Mouse (Mus musculus) lung, postnatal 0 days (tissue): ENCODE results near the gene Lsm11. TPM values are rescaled to one million over a fixed set of nuclear protein-coding genes. Genes with fewer than 3 reads are reported as not detected.

ENCODE experiments used
- ATAC-seq: fragments of 200-750 bp; cut with Nextera tagmentation; 2 replicates; pipeline ENCODE4 v1.8.0; 2017; ENCODE audit warnings: moderate library complexity
- DNase-seq: peaks from one replicate; pipeline ENCODE4 v3.0.0-alpha.2; 2016; ENCODE audit warnings: low spot score
- H3K27ac ChIP-seq: fragments of 300-500 bp; sonication (generic); 2 replicates; pipeline ENCODE4 v1.5.1; 2014; ENCODE audit warnings: antibody characterized with exemption, mild to moderate bottlenecking, low read length, mixed read lengths
- H3K27me3 ChIP-seq: fragments of 300-500 bp; sonication (generic); replicated peaks from 2 replicates; pipeline ENCODE4 v1.6.1; 2014; ENCODE audit warnings: low read length, mixed read lengths; ENCODE audit not compliant: insufficient read depth
- H3K36me3 ChIP-seq: fragments of 300-500 bp; sonication (generic); 2 replicates; pipeline ENCODE4 v1.6.1; 2014; ENCODE audit warnings: low read length, mixed read lengths; ENCODE audit not compliant: insufficient read depth
- H3K4me1 ChIP-seq: fragments of 300-500 bp; sonication (generic); 2 replicates; pipeline ENCODE4 v1.6.1; 2014; ENCODE audit warnings: antibody characterized with exemption, low read depth, low read length, mixed read lengths; ENCODE audit not compliant: insufficient read depth
- H3K4me2 ChIP-seq: fragments of 300-500 bp; sonication (generic); replicated peaks from 2 replicates; pipeline ENCODE4 v1.6.1; 2014; ENCODE audit warnings: low read depth, mild to moderate bottlenecking, low read length, moderate library complexity, mixed read lengths
- H3K4me3 ChIP-seq: fragments of 300-500 bp; sonication (generic); 2 replicates; pipeline ENCODE4 v1.5.1; 2014; ENCODE audit warnings: low read depth, low read length
- H3K9ac ChIP-seq: fragments of 300-500 bp; sonication (generic); replicated peaks from 2 replicates; pipeline ENCODE4 v1.6.1; 2014; ENCODE audit warnings: low read depth, mild to moderate bottlenecking
- H3K9me3 ChIP-seq: fragments of 300-500 bp; sonication (generic); 2 replicates; pipeline ENCODE4 v1.6.1; 2016; ENCODE audit warnings: low read length, mixed read lengths
- CTCF ChIP-seq: IDR thresholded peaks from 2 replicates; pipeline ENCODE4 v1.5.1; 2016; ENCODE audit warnings: antibody characterized with exemption, mild to moderate bottlenecking
- EP300 ChIP-seq: IDR thresholded peaks from 2 replicates; pipeline ENCODE4 v1.6.1; 2016; ENCODE audit warnings: antibody characterized with exemption, mild to moderate bottlenecking, control low read depth
- WGBS: fragments of 180-500 bp; shearing (Covaris S2); extraction: QIAGEN DNeasy Blood & Tissue Kit; methylation state at CpG from one replicate; pipeline ENCODE4 v1.1.7; 2014; 5-methylcytosine and 5-hydroxymethylcytosine counted together
- polyA plus RNA-seq: library from polyadenylated mRNA; unstranded; fragments of >200 nt; fragmentation: Nextera tagmentation; extraction: Ambion mirVana; gene quantifications from 2 replicates; pipeline ENCODE4 v1.2.1, GENCODE M21; 2015

Lsm11 gene
- polyA plus RNA-seq, 1 experiment from 2014 or later: 3.2 TPM

DNA sequence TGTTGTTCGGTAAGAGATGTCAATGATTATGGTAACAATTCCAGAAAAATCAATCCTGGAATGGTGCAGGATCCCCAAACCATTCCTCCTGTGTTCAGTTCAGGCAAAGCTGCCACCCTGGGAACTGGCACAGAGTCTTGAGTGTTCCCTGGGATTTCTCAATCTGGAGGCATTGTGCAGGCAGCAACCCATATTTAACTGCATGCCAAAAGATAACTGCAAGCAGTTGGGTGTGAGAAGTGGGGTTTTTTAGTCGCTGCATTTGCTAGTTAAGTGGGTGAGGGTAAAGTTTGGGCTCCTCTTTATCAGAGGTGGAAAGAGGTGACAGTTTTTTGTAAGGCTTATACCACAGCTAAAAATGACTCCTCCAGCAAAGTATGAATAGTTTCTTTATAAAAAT lies 2.8 kb upstream of the Lsm11 start:
- Histone ChIP-seq H3K9ac (no peak overlapping the region), H3K9me3 (no peaks in the 10 kb centered on the region), H3K27me3 (no peaks in the 10 kb centered on the region), H3K27ac (no peak overlapping the region), H3K4me1 (no peaks in the 10 kb centered on the region), H3K4me3 (no peak overlapping the region), H3K36me3 (peaks cover 4% of the 10 kb centered on the region; the same call in 1 of the 2 replicates), H3K4me2 (no peak overlapping the region)
- WGBS: 73% methylated on average over 2 of the region's 2 CpGs
- ATAC-seq (no peak), DNase-seq (no peak)
- TF ChIP-seq CTCF (no peak), EP300 (no peak)

DNA sequence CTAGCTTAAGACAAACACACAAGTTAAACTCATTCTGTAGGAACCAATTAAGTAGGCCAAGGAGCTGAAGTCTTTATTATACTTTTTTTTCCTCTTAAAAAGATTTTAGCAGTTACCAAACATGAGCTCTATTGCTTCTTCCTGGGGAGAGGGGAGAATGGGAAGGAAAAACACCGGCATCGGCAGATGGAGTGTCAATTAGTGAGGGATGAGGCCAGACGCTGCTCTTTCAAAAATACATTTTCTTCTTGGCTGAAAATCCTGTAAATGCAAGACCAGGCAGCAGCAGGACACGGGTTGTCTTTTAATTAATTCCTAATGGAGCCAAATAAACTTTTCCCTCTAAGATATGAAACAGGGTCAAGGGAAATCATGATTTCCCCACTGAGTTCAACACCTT lies 2.1 kb upstream of the Lsm11 start:
- Histone ChIP-seq H3K36me3 (peaks cover 4% of the 10 kb centered on the region; the same call in 1 of the 2 replicates), H3K4me2 (no peak overlapping the region), H3K27ac (no peak overlapping the region), H3K4me3 (no peak overlapping the region), H3K4me1 (no peaks in the 10 kb centered on the region), H3K9me3 (no peaks in the 10 kb centered on the region), H3K27me3 (no peaks in the 10 kb centered on the region), H3K9ac (no peak overlapping the region)
- DNase-seq (no peak), ATAC-seq (no peak)
- WGBS: 71% methylated on average over 4 of the region's 4 CpGs
- TF ChIP-seq EP300: no peak
- TF ChIP-seq CTCF: no peak

DNA sequence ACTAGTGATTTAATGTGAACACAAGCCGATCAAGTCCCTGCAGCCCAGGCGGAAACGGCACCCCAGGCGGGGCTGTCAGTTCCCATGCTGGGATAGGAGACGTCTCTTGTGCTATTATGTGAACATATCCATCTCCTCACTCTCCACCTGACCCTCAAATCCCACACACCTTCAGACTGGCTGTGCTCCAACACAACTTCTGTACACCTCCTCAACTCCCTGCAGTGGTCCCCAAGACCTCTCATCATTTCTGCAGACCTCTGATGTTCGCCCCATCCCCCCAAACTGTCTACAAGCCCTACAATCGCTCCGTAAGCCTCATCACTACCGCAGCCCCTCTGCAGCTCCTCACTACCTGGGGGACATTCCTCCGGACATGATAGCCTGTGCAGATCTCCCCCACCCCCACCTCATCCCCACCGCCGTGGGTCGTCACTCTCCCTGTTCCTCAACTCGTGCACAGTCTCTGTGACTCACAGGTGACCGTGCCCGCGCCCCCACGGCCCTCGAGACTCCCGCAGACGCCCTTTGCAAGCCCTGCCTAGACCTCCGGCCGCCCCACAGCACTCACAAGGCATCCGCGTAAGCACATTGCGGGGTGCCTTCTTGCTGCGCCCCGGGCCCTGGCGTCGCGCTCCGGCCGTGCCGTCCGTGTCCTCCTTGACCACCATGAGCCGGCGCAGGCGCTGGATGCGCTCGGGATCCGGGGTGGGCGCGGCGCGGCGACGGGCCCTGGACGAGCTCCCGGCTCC lies 668 bp downstream of the Lsm11 start:
- DNase-seq (peak; percentile 17), ATAC-seq (no peak; the same call in none of the 2 replicates)
- H3K36me3 ChIP-seq: no peaks in the 10 kb centered on the region
- peak overlapping the region; percentile 60 for H3K9ac ChIP-seq
- under 1% methylated on average over 38 of the region's 49 CpGs for WGBS
- H3K4me3 ChIP-seq: peak overlapping the region; percentile 87
- no peaks in the 10 kb centered on the region for H3K4me1 ChIP-seq
- no peak overlapping the region for H3K27ac ChIP-seq
- TF ChIP-seq CTCF (no peak), EP300 (no peak)
- H3K4me2 ChIP-seq: peak overlapping the region; percentile 98
- H3K27me3 ChIP-seq: no peaks in the 10 kb centered on the region
- no peaks in the 10 kb centered on the region for H3K9me3 ChIP-seq

DNA sequence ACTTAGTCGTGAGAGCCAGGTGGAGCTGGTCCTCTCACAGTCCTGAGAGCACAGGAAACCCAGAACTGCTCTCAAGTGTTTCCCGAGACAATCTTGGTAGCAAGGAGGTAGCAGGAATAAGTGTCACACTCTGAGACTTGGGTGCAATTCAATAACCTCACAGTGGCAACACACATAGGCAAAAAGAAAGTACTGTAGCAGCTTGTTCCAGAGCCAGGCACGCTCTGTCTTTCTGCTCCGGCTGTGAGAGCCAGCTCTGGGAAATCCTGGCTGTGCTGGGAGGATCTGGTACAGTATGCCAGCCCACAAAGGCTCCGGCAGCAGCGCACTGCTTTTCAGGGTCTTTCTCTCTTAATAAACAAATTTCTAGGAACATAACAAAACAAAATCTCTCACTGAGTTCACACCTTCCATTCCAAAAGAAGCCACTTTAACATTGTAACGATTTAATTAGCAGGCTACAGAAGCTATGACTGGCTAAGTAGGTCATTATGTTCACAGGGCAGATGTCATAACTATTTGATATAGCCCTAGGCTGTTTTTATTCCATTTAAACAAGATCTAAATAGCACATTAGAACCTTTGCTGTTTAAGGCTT lies 1.5 kb downstream of the Lsm11 start:
- Histone ChIP-seq H3K27ac (no peak overlapping the region), H3K9me3 (no peaks in the 10 kb centered on the region), H3K4me3 (peak overlapping the region; percentile 87; the same call in 1 of the 2 replicates), H3K9ac (no peak overlapping the region), H3K36me3 (no peaks in the 10 kb centered on the region), H3K4me1 (no peaks in the 10 kb centered on the region), H3K4me2 (peak overlapping the region; percentile 98), H3K27me3 (no peaks in the 10 kb centered on the region)
- DNase-seq (no peak), ATAC-seq (no peak)
- TF ChIP-seq CTCF (no peak), EP300 (no peak)
- WGBS: 42% methylated on average over 7 of the region's 7 CpGs

DNA sequence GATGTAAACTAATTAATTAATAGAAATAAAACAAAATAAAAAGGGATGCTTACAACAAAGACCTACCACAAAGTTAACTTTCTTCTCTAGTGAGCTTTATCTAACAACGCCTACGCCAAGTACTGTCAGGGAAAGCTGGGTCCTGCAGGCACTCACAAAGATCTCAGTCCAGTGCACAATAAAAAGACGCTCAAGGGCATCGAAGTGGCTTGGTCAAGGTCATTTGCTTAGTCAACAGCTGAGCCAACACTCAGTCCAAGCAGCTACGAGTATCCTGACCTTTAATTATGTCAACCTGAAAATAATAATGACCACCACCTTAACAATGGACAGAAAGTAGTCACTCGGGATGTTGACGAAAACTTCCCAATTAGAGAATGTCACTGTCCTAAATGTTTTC lies 2.5 kb downstream of the Lsm11 start:
- ATAC-seq (no peak), DNase-seq (no peak)
- Histone ChIP-seq H3K4me2 (no peak overlapping the region), H3K27ac (no peak overlapping the region), H3K4me3 (no peak overlapping the region), H3K36me3 (no peaks in the 10 kb centered on the region), H3K4me1 (no peaks in the 10 kb centered on the region), H3K9ac (no peak overlapping the region), H3K27me3 (no peaks in the 10 kb centered on the region), H3K9me3 (no peaks in the 10 kb centered on the region)
- 89% methylated on average over 7 of the region's 7 CpGs for WGBS
- TF ChIP-seq CTCF: no peak
- no peak for TF ChIP-seq EP300

DNA sequence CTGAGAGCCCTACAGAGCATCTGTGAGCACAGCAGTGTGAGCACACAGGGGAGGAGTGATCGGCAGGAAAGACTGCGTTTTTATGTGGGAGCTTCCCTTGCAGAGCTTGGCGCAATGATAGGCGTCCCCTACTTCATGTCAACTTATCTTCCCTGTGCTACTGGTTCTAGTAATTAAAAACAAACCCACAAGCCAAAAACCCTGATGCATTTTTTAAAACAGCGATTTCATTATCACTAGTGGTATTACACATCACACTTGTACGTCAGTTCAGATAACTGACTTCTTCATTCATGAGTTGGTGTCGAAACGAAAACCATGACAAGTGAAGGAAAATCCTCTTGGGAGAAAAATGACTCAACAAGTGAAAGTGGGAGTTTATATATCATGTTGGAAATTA lies 5.8 kb downstream of the Lsm11 start:
- no peak for ATAC-seq
- Histone ChIP-seq H3K9me3 (no peaks in the 10 kb centered on the region), H3K4me2 (no peak overlapping the region), H3K4me1 (no peaks in the 10 kb centered on the region), H3K4me3 (no peak overlapping the region), H3K27ac (no peak overlapping the region), H3K9ac (no peak overlapping the region), H3K36me3 (0 out of 2 replicates have a peak, but pooled peaks cover 2% of the 10 kb centered on the region), H3K27me3 (no peaks in the 10 kb centered on the region)
- 93% methylated on average over 8 of the region's 8 CpGs for WGBS
- no peak for DNase-seq
- no peak for TF ChIP-seq CTCF
